In the genomic region with DNA sequence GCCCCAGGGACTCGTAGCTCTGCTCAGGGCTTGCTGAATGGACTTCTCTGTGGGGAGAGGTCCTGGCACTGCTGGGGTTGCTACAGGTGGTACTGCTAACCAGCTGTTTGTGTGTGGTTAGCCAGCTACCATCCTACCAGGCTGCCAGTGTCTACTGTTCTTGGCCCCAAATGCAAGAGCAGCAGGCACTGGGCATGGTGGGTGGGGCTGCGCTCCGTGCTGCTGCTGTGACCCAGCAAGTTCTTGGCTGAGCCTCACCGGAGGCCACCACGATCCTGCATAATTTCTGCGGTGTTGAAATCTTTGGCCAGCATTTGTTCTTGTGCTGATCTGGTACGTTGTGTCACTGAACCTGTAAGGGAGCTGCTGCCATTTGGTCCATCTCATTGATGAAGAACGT, we compare ENCODE assay signal across 13 mouse cellular contexts. TPM values are rescaled to one million over a fixed set of nuclear protein-coding genes. Genes with fewer than 3 reads are reported as not detected.
A peak's percentile ranks its signal among the peaks of the same experiment; 100 is the strongest.
DNase-seq lines count a peak whose midpoint lies in the region; ATAC-seq lines count a peak whose summit lies in the region.
"Had no signal": no experiment of that assay in that cellular context is flagged by ENCODE, and none has a peak within 500 bp of the region (broad histone marks: within the 10 kb centered on the region; RNA-seq: fewer than 3 reads in every experiment).

No protein-coding gene starts in this region.

- peak; percentile 52 for ATAC-seq in granulocyte monocyte progenitor cell, adult 5-6 weeks (replicated peaks; ENCODE audit: poor library complexity, severe bottlenecking)

- DNase-seq in cerebellum, adult 11-12 months: peak; percentile 69
- DNase-seq in cerebellum, adult 8-10 months: no peak
- DNase-seq in lung, postnatal 36 days: peak; percentile 21
- DNase-seq in lung, postnatal 14 days: no peak
- no peak for DNase-seq in layer of hippocampus, postnatal 14 days (ENCODE audit: low spot score in 2 of 2)
- no peak for DNase-seq in spleen, adult 12 weeks (ENCODE audit: low spot score)
- DNase-seq: heart, postnatal 10 days; right cerebral cortex, adult 18-20 months had no signal

RNA-seq across cellular contexts. Expression of gene Vps37c, which starts 14.9 kb away (rescaled TPM):
- 21.1 and 23.8 TPM in 2 replicates for total RNA-seq in granulocyte monocyte progenitor cell, adult 5-6 weeks (2014; fragmentation: Nextera tagmentation)
- 15.3 and 20.0 TPM in 2 replicates for total RNA-seq in granulocyte monocyte progenitor cell, adult 5-6 weeks (2017)
- 10 to 100 TPM; 25.1 to 26.6 TPM for total RNA-seq in layer of hippocampus, postnatal 14 days (2021)

RNA-seq across cellular contexts. Expression of gene Pga5, which starts 25.6 kb away (rescaled TPM):
- total RNA-seq in granulocyte monocyte progenitor cell, adult 5-6 weeks (2014; fragmentation: Nextera tagmentation): not detected in 2 replicates
- not detected in 2 replicates for total RNA-seq in granulocyte monocyte progenitor cell, adult 5-6 weeks (2017)
- not detected for total RNA-seq in layer of hippocampus, postnatal 14 days (2021)
- total RNA-seq: heart, adult 2 months; heart, postnatal 10 days; layer of hippocampus, postnatal 25 days; monocyte, adult 5-6 weeks had no signal

RNA-seq across cellular contexts. Expression of gene Cd5, which starts 35.3 kb away (rescaled TPM):
- total RNA-seq in granulocyte monocyte progenitor cell, adult 5-6 weeks (2014; fragmentation: Nextera tagmentation): not detected in 2 replicates
- not detected in 2 replicates for total RNA-seq in granulocyte monocyte progenitor cell, adult 5-6 weeks (2017)
- under 1 TPM in 1 of 2 experiments, not detected in 1; 0.19 TPM for total RNA-seq in layer of hippocampus, postnatal 14 days (2021)
- total RNA-seq: ES-E14 had no signal

Comparison
In these comparisons a context has a peak if more than half of its experiments do, and no peak if none do; other contexts are left out.
1. DNase-seq: peak in cerebellum, adult 11-12 months (single experiment) and lung, postnatal 36 days (single experiment); none in cerebellum, adult 8-10 months (single experiment), lung, postnatal 14 days (single experiment), layer of hippocampus, postnatal 14 days (0 of 2) and spleen, adult 12 weeks (single experiment).